Mouse (Mus musculus): ENCODE results near the gene Cdc14b. TPM values are rescaled to one million over a fixed set of nuclear protein-coding genes. Genes with fewer than 3 reads are reported as not detected.

Gene Cdc14b
- total and polyA plus RNA-seq, 2 experiments from 2014 or later, result 1.2 to 4.6 TPM

DNA sequence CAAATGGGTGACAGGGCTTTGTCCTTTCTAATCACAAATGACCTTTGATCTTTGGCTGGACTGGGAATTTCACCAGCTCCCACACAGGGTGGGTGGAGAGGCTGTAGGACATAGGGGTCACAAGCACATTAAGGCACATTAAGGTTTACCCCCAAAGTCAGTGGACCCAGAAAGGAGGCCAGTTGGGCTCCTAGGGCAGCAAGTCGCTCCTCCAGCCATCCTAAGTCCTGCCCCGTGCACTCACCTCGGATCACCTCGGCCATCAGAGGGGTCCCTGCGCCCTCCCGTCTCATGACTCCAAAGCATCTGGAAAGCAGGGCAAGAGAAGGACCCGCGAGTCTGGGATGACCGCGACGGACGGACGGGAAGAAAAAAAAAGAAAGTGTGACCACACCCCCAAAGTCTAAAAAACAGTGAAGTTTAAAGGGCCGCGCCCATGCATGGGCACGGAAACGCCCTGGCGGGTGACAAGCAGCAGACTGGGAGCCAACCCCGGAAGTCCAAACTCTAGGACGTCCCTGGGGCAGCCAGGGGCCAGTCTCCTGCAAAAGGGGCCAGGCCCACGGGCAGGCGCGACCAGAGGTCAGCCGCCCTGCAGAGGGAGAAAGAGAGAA lies 26.8 kb downstream of the Cdc14b start:
- 3% methylated on average over 24 of the region's 24 CpGs for WGBS
- no peak for TF ChIP-seq CTCF (IDR thresholded peaks at IDR 0.05)

DNA sequence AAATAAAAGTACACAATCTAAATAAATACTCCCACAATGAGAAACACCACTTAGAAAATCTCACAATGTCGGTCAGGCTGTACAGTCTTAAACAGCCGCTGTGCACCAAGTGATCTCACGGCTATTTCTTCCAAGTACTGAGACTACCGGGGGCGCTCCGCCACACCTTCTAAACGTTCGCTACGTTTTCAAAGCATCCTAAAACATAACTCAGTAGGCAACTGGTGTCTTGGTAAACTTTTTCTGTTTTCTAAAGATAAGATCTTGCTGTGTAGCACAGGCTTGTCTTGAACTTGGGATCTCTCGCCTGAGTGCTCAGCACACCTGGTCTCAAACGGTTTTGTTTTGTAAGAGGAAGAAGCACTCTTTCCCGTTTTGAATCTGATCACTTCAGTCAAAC lies 29.0 kb downstream of the Cdc14b start:
- no peak overlapping the region for H3K4me2 ChIP-seq (ENCODE audit: low read depth, low read length, poor library complexity, severe bottlenecking)
- H3K4me3 ChIP-seq (ENCODE audit: low read depth, low read length), result no peak overlapping the region
- 88% methylated on average over 12 of the region's 12 CpGs for WGBS
- H3K9me3 ChIP-seq (ENCODE audit: low read length), result no peaks in the 10 kb centered on the region
- no peaks in the 10 kb centered on the region for H3K36me3 ChIP-seq (ENCODE audit: insufficient read depth, low read length)
- ATAC-seq (ENCODE audit: low FRiP score), result no peak
- no peak overlapping the region for H3K9ac ChIP-seq (replicated peaks; ENCODE audit: low read length, poor library complexity, severe bottlenecking)
- H3K4me1 ChIP-seq (ENCODE audit: insufficient read depth, low read length), result 0 out of 2 replicates have a peak, but pooled peaks cover 3% of the 10 kb centered on the region
- H3K27ac ChIP-seq (ENCODE audit: low read depth, low read length), result no peak overlapping the region
- DNase-seq (ENCODE audit: low spot score), result no peak
- H3K27me3 ChIP-seq (ENCODE audit: insufficient read depth, low read length), result 0 out of 2 replicates have a peak, but pooled peaks cover 5% of the 10 kb centered on the region
- no peak for TF ChIP-seq CTCF (IDR thresholded peaks at IDR 0.05)

More for the DNA sequence above, 26.8 kb downstream of the Cdc14b start:
- ATAC-seq (ENCODE audit: low FRiP score) (peak; percentile 31; the same call in 1 of the 2 replicates), DNase-seq (ENCODE audit: low spot score) (no peak)
- no peaks in the 10 kb centered on the region for H3K36me3 ChIP-seq (ENCODE audit: insufficient read depth, low read length)
- 0 out of 2 replicates have a peak, but pooled peaks cover 3% of the 10 kb centered on the region for H3K4me1 ChIP-seq (ENCODE audit: insufficient read depth, low read length)
- H3K9ac ChIP-seq (replicated peaks; ENCODE audit: low read length, poor library complexity, severe bottlenecking), result no peak overlapping the region
- H3K9me3 ChIP-seq (ENCODE audit: low read length), result no peaks in the 10 kb centered on the region
- H3K4me3 ChIP-seq (ENCODE audit: low read depth, low read length), result peak overlapping the region; percentile 34
- 0 out of 2 replicates have a peak, but pooled peaks cover 5% of the 10 kb centered on the region for H3K27me3 ChIP-seq (ENCODE audit: insufficient read depth, low read length)
- peak overlapping the region; percentile 58 for H3K4me2 ChIP-seq (ENCODE audit: low read depth, low read length, poor library complexity, severe bottlenecking)
- no peak overlapping the region for H3K27ac ChIP-seq (ENCODE audit: low read depth, low read length)

DNA sequence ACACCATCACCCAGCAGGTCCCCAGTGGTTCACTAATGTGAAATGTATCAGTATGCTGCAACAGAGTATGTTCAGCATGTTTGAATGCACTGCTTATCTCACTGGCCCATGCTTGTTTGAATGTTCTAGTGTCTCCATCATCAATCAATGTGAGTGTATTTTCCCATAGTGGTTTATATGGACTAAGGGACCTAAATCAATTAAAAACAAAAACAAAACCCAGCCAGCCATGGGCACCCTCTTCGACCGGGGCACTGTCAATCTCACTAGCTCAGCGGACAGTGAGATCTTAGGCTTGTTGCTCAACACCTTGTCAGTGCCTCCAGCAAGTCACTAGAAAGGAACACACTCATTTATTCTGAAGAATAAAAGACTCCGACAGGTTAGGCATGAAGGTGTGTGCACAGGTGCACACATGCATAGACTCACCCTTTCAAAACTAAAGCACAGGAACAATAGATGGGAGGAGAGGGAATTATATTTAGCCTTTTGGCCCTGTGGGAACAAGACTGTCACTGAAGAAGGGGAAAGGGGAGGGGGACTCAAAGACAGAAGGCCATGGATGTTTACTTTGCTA lies 30.3 kb downstream of the Cdc14b start:
- Histone ChIP-seq H3K27ac (ENCODE audit: low read depth, low read length) (no peak overlapping the region), H3K4me3 (ENCODE audit: low read depth, low read length) (no peak overlapping the region), H3K9me3 (ENCODE audit: low read length) (no peaks in the 10 kb centered on the region), H3K36me3 (ENCODE audit: insufficient read depth, low read length) (no peaks in the 10 kb centered on the region), H3K9ac (replicated peaks; ENCODE audit: low read length, poor library complexity, severe bottlenecking) (no peak overlapping the region), H3K27me3 (ENCODE audit: insufficient read depth, low read length) (0 out of 2 replicates have a peak, but pooled peaks cover 5% of the 10 kb centered on the region), H3K4me2 (ENCODE audit: low read depth, low read length, poor library complexity, severe bottlenecking) (no peak overlapping the region), H3K4me1 (ENCODE audit: insufficient read depth, low read length) (0 out of 2 replicates have a peak, but pooled peaks cover 3% of the 10 kb centered on the region)
- DNase-seq (ENCODE audit: low spot score) (no peak), ATAC-seq (ENCODE audit: low FRiP score) (no peak)
- WGBS, result 93% methylated on average over 4 of the region's 4 CpGs
- TF ChIP-seq CTCF (IDR thresholded peaks at IDR 0.05), result no peak

DNA sequence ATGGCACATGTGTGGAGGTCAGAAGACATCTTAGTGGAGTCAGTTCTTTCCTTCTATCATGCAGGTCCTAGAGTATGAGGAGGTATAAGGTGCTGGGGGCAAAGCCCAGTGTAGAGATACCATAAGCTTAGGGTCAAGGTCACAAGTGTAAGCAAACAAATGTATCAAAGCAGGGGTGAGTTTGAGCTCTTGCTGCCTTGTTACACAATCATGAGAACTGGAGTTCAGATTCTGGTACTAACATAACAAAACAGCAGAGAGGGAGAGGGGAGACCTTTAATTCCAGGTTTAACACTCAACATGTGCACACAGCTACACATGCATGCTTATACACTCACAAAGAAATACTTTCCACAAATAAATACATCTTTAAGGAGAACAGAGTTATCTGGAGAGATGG lies 32.4 kb downstream of the Cdc14b start:
- H3K27me3 ChIP-seq (ENCODE audit: insufficient read depth, low read length), result no peaks in the 10 kb centered on the region
- no peak for ATAC-seq (ENCODE audit: low FRiP score)
- H3K9me3 ChIP-seq (ENCODE audit: low read length), result no peaks in the 10 kb centered on the region
- no peak overlapping the region for H3K4me2 ChIP-seq (ENCODE audit: low read depth, low read length, poor library complexity, severe bottlenecking)
- H3K36me3 ChIP-seq (ENCODE audit: insufficient read depth, low read length), result no peaks in the 10 kb centered on the region
- no peaks in the 10 kb centered on the region for H3K4me1 ChIP-seq (ENCODE audit: insufficient read depth, low read length)
- no peak for TF ChIP-seq CTCF (IDR thresholded peaks at IDR 0.05)
- no peak overlapping the region for H3K4me3 ChIP-seq (ENCODE audit: low read depth, low read length)
- no peak overlapping the region for H3K27ac ChIP-seq (ENCODE audit: low read depth, low read length)
- H3K9ac ChIP-seq (replicated peaks; ENCODE audit: low read length, poor library complexity, severe bottlenecking), result no peak overlapping the region
- DNase-seq (ENCODE audit: low spot score), result no peak

DNA sequence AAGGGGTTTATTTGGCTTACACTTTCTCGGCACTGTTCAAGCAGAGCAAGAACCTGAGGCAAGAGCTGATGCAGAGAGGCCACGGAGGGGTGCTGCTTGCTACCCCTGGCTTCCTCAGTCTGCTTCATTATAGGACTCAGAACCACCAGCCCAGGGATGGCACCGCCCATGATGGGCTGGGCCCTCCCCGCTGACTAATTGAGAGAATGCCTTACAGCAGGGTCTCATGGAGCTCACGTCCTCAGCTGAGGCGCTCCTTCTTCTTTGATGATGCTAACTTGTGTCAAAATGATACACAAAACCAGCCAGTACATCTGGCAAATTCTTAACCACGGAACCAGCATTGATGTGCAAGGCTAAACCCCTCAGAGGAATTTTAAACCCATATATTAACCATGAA lies 34.5 kb downstream of the Cdc14b start:
- no peak for ATAC-seq (ENCODE audit: low FRiP score)
- H3K4me1 ChIP-seq (ENCODE audit: insufficient read depth, low read length), result no peaks in the 10 kb centered on the region
- H3K27me3 ChIP-seq (ENCODE audit: insufficient read depth, low read length), result no peaks in the 10 kb centered on the region
- no peak overlapping the region for H3K4me3 ChIP-seq (ENCODE audit: low read depth, low read length)
- H3K36me3 ChIP-seq (ENCODE audit: insufficient read depth, low read length), result no peaks in the 10 kb centered on the region
- DNase-seq (ENCODE audit: low spot score), result no peak
- H3K27ac ChIP-seq (ENCODE audit: low read depth, low read length), result no peak overlapping the region
- H3K9ac ChIP-seq (replicated peaks; ENCODE audit: low read length, poor library complexity, severe bottlenecking), result no peak overlapping the region
- no peak overlapping the region for H3K4me2 ChIP-seq (ENCODE audit: low read depth, low read length, poor library complexity, severe bottlenecking)
- TF ChIP-seq CTCF (IDR thresholded peaks at IDR 0.05), result no peak
- no peaks in the 10 kb centered on the region for H3K9me3 ChIP-seq (ENCODE audit: low read length)
- WGBS, result 78% methylated on average over 7 of the region's 7 CpGs

DNA sequence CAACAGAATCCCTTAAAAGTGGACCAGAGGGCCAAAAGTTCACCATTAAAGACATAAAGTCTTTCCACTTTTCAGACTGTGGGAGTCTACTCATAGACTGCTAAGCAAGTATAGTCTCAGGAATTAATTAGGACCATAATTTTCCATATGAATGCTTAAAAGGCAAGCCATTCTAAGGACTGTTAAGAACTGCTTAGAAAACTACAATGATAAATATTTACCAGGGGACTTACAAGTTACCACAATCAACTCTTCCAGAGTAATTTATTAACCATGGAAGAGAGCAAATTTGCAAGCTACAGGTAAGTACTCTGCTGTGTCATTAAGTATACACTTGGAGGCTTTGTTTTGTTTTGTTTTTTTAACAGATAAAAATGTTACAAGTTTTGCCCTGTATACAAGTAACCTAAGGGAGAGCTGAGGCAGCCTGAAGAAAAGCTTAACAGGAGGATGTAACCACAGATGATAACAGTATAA lies 37.4 kb downstream of the Cdc14b start:
- H3K27me3 ChIP-seq (ENCODE audit: insufficient read depth, low read length), result no peaks in the 10 kb centered on the region
- H3K4me3 ChIP-seq (ENCODE audit: low read depth, low read length), result no peak overlapping the region
- no peak overlapping the region for H3K9ac ChIP-seq (replicated peaks; ENCODE audit: low read length, poor library complexity, severe bottlenecking)
- H3K4me2 ChIP-seq (ENCODE audit: low read depth, low read length, poor library complexity, severe bottlenecking), result no peak overlapping the region
- ATAC-seq (ENCODE audit: low FRiP score) (no peak), DNase-seq (ENCODE audit: low spot score) (no peak)
- TF ChIP-seq CTCF (IDR thresholded peaks at IDR 0.05), result no peak
- H3K36me3 ChIP-seq (ENCODE audit: insufficient read depth, low read length), result no peaks in the 10 kb centered on the region
- no peaks in the 10 kb centered on the region for H3K4me1 ChIP-seq (ENCODE audit: insufficient read depth, low read length)
- no peak overlapping the region for H3K27ac ChIP-seq (ENCODE audit: low read depth, low read length)
- H3K9me3 ChIP-seq (ENCODE audit: low read length), result no peaks in the 10 kb centered on the region

Measured in midbrain, postnatal 0 days (tissue).